Mouse (Mus musculus): Measurements from ENCODE around the gene Pradc1. TPM values are rescaled to one million over a fixed set of nuclear protein-coding genes. Genes with fewer than 3 reads are reported as not detected.
"Not testable (repeated sequence)": the region's sequence is repeated elsewhere in the genome, so short reads cannot be mapped to it uniquely, and the experiment has no call there.

The Pradc1 gene
- polyA plus RNA-seq, 1 experiment from 2014 or later, result 29.9 TPM

GRCm38 (mm10) chr6:85469660-85470430 lies 18.1 kb upstream of the Pradc1 start:
- Histone ChIP-seq H3K4me2 (ENCODE audit: low read depth, low read length) (no peak overlapping the region), H3K27ac (replicated peaks; ENCODE audit: low read depth, low read length) (no peak overlapping the region), H3K4me1 (ENCODE audit: control insufficient read depth, insufficient read depth, low read length) (no peaks in the 10 kb centered on the region), H3K9ac (ENCODE audit: low read depth, low read length) (no peak overlapping the region), H3K4me3 (ENCODE audit: low read depth, low read length) (no peak overlapping the region), H3K36me3 (ENCODE audit: control insufficient read depth, insufficient read depth, low read length) (peaks cover 49% of the 10 kb centered on the region), H3K9me3 (ENCODE audit: control insufficient read depth, low read length) (no peaks in the 10 kb centered on the region), H3K27me3 (replicated peaks; ENCODE audit: control insufficient read depth, insufficient read depth, low read length) (no peaks in the 10 kb centered on the region)
- no peak for DNase-seq (ENCODE audit: low spot score)
- 79% methylated on average over 5 of the region's 5 CpGs for WGBS
- 0 out of 2 replicates have a peak, but pooled peaks have one; percentile 39 for ATAC-seq (ENCODE audit: low read depth)

GRCm38 (mm10) chr6:85465381-85465780 lies 13.6 kb upstream of the Pradc1 start:
- ATAC-seq (ENCODE audit: low read depth) (no peak), DNase-seq (ENCODE audit: low spot score) (no peak)
- Histone ChIP-seq H3K27ac (replicated peaks; ENCODE audit: low read depth, low read length) (no peak overlapping the region), H3K4me1 (ENCODE audit: control insufficient read depth, insufficient read depth, low read length) (no peaks in the 10 kb centered on the region), H3K27me3 (replicated peaks; ENCODE audit: control insufficient read depth, insufficient read depth, low read length) (no peaks in the 10 kb centered on the region), H3K4me2 (ENCODE audit: low read depth, low read length) (no peak overlapping the region), H3K9me3 (ENCODE audit: control insufficient read depth, low read length) (no peaks in the 10 kb centered on the region), H3K4me3 (ENCODE audit: low read depth, low read length) (no peak overlapping the region), H3K36me3 (ENCODE audit: control insufficient read depth, insufficient read depth, low read length) (peaks cover 94% of the 10 kb centered on the region), H3K9ac (ENCODE audit: low read depth, low read length) (no peak overlapping the region)

GRCm38 (mm10) chr6:85459621-85460020 lies 7.9 kb upstream of the Pradc1 start:
- Histone ChIP-seq H3K27ac (replicated peaks; ENCODE audit: low read depth, low read length) (no peak overlapping the region), H3K27me3 (replicated peaks; ENCODE audit: control insufficient read depth, insufficient read depth, low read length) (no peaks in the 10 kb centered on the region), H3K4me3 (ENCODE audit: low read depth, low read length) (no peak overlapping the region), H3K9me3 (ENCODE audit: control insufficient read depth, low read length) (no peaks in the 10 kb centered on the region), H3K4me1 (ENCODE audit: control insufficient read depth, insufficient read depth, low read length) (no peaks in the 10 kb centered on the region), H3K9ac (ENCODE audit: low read depth, low read length) (no peak overlapping the region), H3K36me3 (ENCODE audit: control insufficient read depth, insufficient read depth, low read length) (peaks cover 63% of the 10 kb centered on the region), H3K4me2 (ENCODE audit: low read depth, low read length) (no peak overlapping the region)
- WGBS, result 97% methylated on average over 2 of the region's 2 CpGs
- no peak for DNase-seq (ENCODE audit: low spot score)
- no peak for ATAC-seq (ENCODE audit: low read depth)

GRCm38 (mm10) chr6:85452816-85453215 lies 1.0 kb upstream of the Pradc1 start:
- DNase-seq (ENCODE audit: low spot score) (no peak), ATAC-seq (ENCODE audit: low read depth) (no peak)
- peaks cover 6% of the 10 kb centered on the region; the same call in 1 of the 2 replicates for H3K36me3 ChIP-seq (ENCODE audit: control insufficient read depth, insufficient read depth, low read length)
- H3K4me2 ChIP-seq (ENCODE audit: low read depth, low read length), result peak overlapping the region; percentile 80
- WGBS, result 5% methylated on average over 7 of the region's 7 CpGs
- H3K9me3 ChIP-seq (ENCODE audit: control insufficient read depth, low read length), result no peaks in the 10 kb centered on the region
- H3K9ac ChIP-seq (ENCODE audit: low read depth, low read length), result peak overlapping the region; percentile 94
- peak overlapping the region; percentile 75 for H3K4me3 ChIP-seq (ENCODE audit: low read depth, low read length)
- peaks cover 16% of the 10 kb centered on the region for H3K4me1 ChIP-seq (ENCODE audit: control insufficient read depth, insufficient read depth, low read length)
- no peaks in the 10 kb centered on the region for H3K27me3 ChIP-seq (replicated peaks; ENCODE audit: control insufficient read depth, insufficient read depth, low read length)
- peak overlapping the region; percentile 91; the same call in 1 of the 2 replicates for H3K27ac ChIP-seq (replicated peaks; ENCODE audit: low read depth, low read length)

- H3K9ac ChIP-seq (ENCODE audit: low read depth, low read length), result peak overlapping the region; percentile 94
- WGBS, result under 1% methylated on average over 15 of the region's 15 CpGs
- H3K4me3 ChIP-seq (ENCODE audit: low read depth, low read length), result peak overlapping the region; percentile 75
- peaks cover 16% of the 10 kb centered on the region for H3K4me1 ChIP-seq (ENCODE audit: control insufficient read depth, insufficient read depth, low read length)
- peak overlapping the region; percentile 80 for H3K4me2 ChIP-seq (ENCODE audit: low read depth, low read length)
- H3K27ac ChIP-seq (replicated peaks; ENCODE audit: low read depth, low read length), result peak overlapping the region; percentile 91
- ATAC-seq (ENCODE audit: low read depth) (no peak), DNase-seq (ENCODE audit: low spot score) (peak; percentile 49)
- peaks cover 6% of the 10 kb centered on the region; the same call in 1 of the 2 replicates for H3K36me3 ChIP-seq (ENCODE audit: control insufficient read depth, insufficient read depth, low read length)
- no peaks in the 10 kb centered on the region for H3K27me3 ChIP-seq (replicated peaks; ENCODE audit: control insufficient read depth, insufficient read depth, low read length)
- no peaks in the 10 kb centered on the region for H3K9me3 ChIP-seq (ENCODE audit: control insufficient read depth, low read length)
Measured at GRCm38 (mm10) chr6:85452411-85452665, 568 bp upstream of the Pradc1 start.

- 5% methylated on average over 48 of the region's 96 CpGs for WGBS
Measured at GRCm38 (mm10) chr6:85450697-85451663, 790 bp downstream of the Pradc1 start, which contains the start of gene Cct7. Gene Cct7 (plus strand): TSS chr6:85451514.

GRCm38 (mm10) chr6:85450140-85450539 lies 1.6 kb downstream of the Pradc1 start:
- not testable (repeated sequence) for ATAC-seq (ENCODE audit: low read depth); H3K4me3 ChIP-seq (ENCODE audit: low read depth, low read length)
- 60% methylated on average over 1 of the region's 1 CpGs for WGBS

More at GRCm38 (mm10) chr6:85450697-85451663, 790 bp downstream of the Pradc1 start, which contains the start of gene Cct7:
- Histone ChIP-seq H3K4me2 (ENCODE audit: low read depth, low read length) (peak within 1 kb of the TSS; percentile 80), H3K36me3 (ENCODE audit: control insufficient read depth, insufficient read depth, low read length) (peaks cover 15% of the 10 kb centered on the region), H3K4me1 (ENCODE audit: control insufficient read depth, insufficient read depth, low read length) (peaks cover 16% of the 10 kb centered on the region), H3K27ac (replicated peaks; ENCODE audit: low read depth, low read length) (peak within 1 kb of the TSS; percentile 91), H3K4me3 (ENCODE audit: low read depth, low read length) (peak within 1 kb of the TSS; percentile 75), H3K9me3 (ENCODE audit: control insufficient read depth, low read length) (no peaks in the 10 kb centered on the region), H3K27me3 (replicated peaks; ENCODE audit: control insufficient read depth, insufficient read depth, low read length) (no peaks in the 10 kb centered on the region), H3K9ac (ENCODE audit: low read depth, low read length) (peak within 1 kb of the TSS; percentile 94)
- ATAC-seq (ENCODE audit: low read depth) (peak; percentile 95), DNase-seq (ENCODE audit: low spot score) (peak; percentile 100)

GRCm38 (mm10) chr6:85447351-85447750 lies 4.4 kb downstream of the Pradc1 start:
- 82% methylated on average over 6 of the region's 6 CpGs for WGBS
- no peak for DNase-seq (ENCODE audit: low spot score)

More at GRCm38 (mm10) chr6:85450140-85450539, 1.6 kb downstream of the Pradc1 start:
- not testable (repeated sequence) for H3K27ac ChIP-seq (replicated peaks; ENCODE audit: low read depth, low read length); H3K9me3 ChIP-seq (ENCODE audit: control insufficient read depth, low read length); H3K27me3 ChIP-seq (replicated peaks; ENCODE audit: control insufficient read depth, insufficient read depth, low read length); DNase-seq (ENCODE audit: low spot score); H3K9ac ChIP-seq (ENCODE audit: low read depth, low read length)
- peak overlapping the region; percentile 80 for H3K4me2 ChIP-seq (ENCODE audit: low read depth, low read length)
- H3K36me3 ChIP-seq (ENCODE audit: control insufficient read depth, insufficient read depth, low read length), result peaks cover 23% of the 10 kb centered on the region
- H3K4me1 ChIP-seq (ENCODE audit: control insufficient read depth, insufficient read depth, low read length), result peaks cover 16% of the 10 kb centered on the region

More at GRCm38 (mm10) chr6:85447351-85447750, 4.4 kb downstream of the Pradc1 start:
- H3K9ac ChIP-seq (ENCODE audit: low read depth, low read length), result no peak overlapping the region
- ATAC-seq (ENCODE audit: low read depth), result no peak
- no peaks in the 10 kb centered on the region for H3K27me3 ChIP-seq (replicated peaks; ENCODE audit: control insufficient read depth, insufficient read depth, low read length)
- no peaks in the 10 kb centered on the region for H3K9me3 ChIP-seq (ENCODE audit: control insufficient read depth, low read length)
- H3K27ac ChIP-seq (replicated peaks; ENCODE audit: low read depth, low read length), result no peak overlapping the region
- H3K4me2 ChIP-seq (ENCODE audit: low read depth, low read length), result no peak overlapping the region
- no peak overlapping the region for H3K4me3 ChIP-seq (ENCODE audit: low read depth, low read length)
- no peaks in the 10 kb centered on the region for H3K4me1 ChIP-seq (ENCODE audit: control insufficient read depth, insufficient read depth, low read length)
- peaks cover 41% of the 10 kb centered on the region for H3K36me3 ChIP-seq (ENCODE audit: control insufficient read depth, insufficient read depth, low read length)

Measured in embryonic facial prominence, embryonic 14.5 days (tissue).